Mouse (Mus musculus): ENCODE data around the gene Gm11992. TPM values are rescaled to one million over a fixed set of nuclear protein-coding genes. Genes with fewer than 3 reads are reported as not detected.

The Gm11992 gene
- total and polyA plus RNA-seq, 2 experiments from 2014 or later, result 1.8 to 2.9 TPM

DNA sequence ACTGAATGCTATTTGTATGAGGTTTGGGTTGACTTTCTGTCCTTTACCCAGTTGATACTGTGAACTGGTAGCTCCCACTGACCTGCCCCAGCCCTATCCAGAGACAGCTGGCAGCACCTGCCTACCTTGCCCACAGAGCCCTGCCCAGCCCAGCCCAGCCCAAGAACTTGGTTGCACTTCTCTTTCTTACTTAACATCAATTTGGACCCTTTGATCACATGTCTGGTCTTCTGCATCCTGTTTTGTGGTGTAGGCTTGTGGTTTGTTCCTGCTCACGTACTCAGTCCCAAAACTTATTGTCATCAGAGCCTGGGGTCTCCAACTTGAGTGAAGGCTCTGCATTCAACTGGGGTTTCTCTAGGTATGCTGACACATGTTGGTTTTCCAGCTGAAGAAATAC lies 11.6 kb downstream of the Gm11992 start:
- TF ChIP-seq CTCF (IDR thresholded peaks at IDR 0.05), result no peak
- WGBS, result 95% methylated on average over 1 of the region's 1 CpGs

DNA sequence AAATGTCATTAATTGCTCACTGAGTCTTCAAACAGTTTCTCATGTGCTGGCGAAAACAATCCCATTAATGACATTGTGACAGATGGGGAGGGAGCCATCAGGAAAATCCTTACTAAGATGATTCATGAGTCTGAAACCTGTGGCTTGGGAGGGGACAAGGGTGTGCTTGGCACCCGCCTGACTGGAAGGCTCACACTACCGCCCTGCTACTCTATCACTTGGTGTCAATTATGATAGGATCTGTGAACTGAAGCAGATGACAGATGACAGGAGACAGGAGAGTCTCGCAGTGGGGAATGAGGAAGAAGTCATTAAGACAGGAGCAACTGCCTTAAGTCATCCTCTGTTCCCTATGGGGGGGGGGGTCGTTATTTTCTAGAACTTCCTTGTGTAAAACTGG lies 12.1 kb downstream of the Gm11992 start:
- H3K27ac ChIP-seq (ENCODE audit: low read depth, low read length), result no peak overlapping the region
- TF ChIP-seq CTCF (IDR thresholded peaks at IDR 0.05), result no peak
- no peak overlapping the region for H3K4me3 ChIP-seq (ENCODE audit: low read depth, low read length)
- no peaks in the 10 kb centered on the region for H3K9me3 ChIP-seq (ENCODE audit: low read length)
- H3K4me2 ChIP-seq (ENCODE audit: low read depth, low read length, poor library complexity, severe bottlenecking), result no peak overlapping the region
- ATAC-seq (ENCODE audit: low FRiP score) (no peak), DNase-seq (ENCODE audit: low spot score) (no peak)
- H3K4me1 ChIP-seq (ENCODE audit: insufficient read depth, low read length), result no peaks in the 10 kb centered on the region
- no peaks in the 10 kb centered on the region for H3K36me3 ChIP-seq (ENCODE audit: insufficient read depth, low read length)
- H3K27me3 ChIP-seq (ENCODE audit: insufficient read depth, low read length), result no peaks in the 10 kb centered on the region
- 59% methylated on average over 5 of the region's 5 CpGs for WGBS
- no peak overlapping the region for H3K9ac ChIP-seq (replicated peaks; ENCODE audit: low read length, poor library complexity, severe bottlenecking)

More for the DNA sequence above, 11.6 kb downstream of the Gm11992 start:
- H3K9me3 ChIP-seq (ENCODE audit: low read length), result no peaks in the 10 kb centered on the region
- H3K4me2 ChIP-seq (ENCODE audit: low read depth, low read length, poor library complexity, severe bottlenecking), result no peak overlapping the region
- H3K27me3 ChIP-seq (ENCODE audit: insufficient read depth, low read length), result no peaks in the 10 kb centered on the region
- DNase-seq (ENCODE audit: low spot score), result no peak
- no peaks in the 10 kb centered on the region for H3K36me3 ChIP-seq (ENCODE audit: insufficient read depth, low read length)
- no peak overlapping the region for H3K4me3 ChIP-seq (ENCODE audit: low read depth, low read length)
- no peak for ATAC-seq (ENCODE audit: low FRiP score)
- no peak overlapping the region for H3K27ac ChIP-seq (ENCODE audit: low read depth, low read length)
- no peaks in the 10 kb centered on the region for H3K4me1 ChIP-seq (ENCODE audit: insufficient read depth, low read length)
- no peak overlapping the region for H3K9ac ChIP-seq (replicated peaks; ENCODE audit: low read length, poor library complexity, severe bottlenecking)

DNA sequence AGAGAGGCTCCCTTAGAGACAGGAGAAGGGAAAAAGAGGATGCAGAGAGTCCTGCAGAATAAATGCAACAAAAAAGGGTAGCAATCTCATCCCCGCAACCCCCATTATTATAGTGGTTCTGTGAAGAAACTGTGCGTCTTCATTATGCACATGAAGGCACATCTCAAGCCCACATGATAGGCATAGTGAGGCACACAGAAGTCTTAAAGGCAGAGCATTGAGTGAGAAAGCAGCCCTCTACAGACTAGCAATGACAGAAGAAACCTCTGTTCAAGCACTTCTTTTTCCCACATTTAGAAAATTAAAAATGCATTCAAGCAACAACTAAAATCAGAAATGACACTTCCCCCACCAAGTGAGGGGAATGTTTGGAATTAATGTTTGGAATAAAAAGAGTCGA lies 28.1 kb downstream of the Gm11992 start:
- no peaks in the 10 kb centered on the region for H3K9me3 ChIP-seq (ENCODE audit: low read length)
- H3K9ac ChIP-seq (replicated peaks; ENCODE audit: low read length, poor library complexity, severe bottlenecking), result no peak overlapping the region
- no peak overlapping the region for H3K4me3 ChIP-seq (ENCODE audit: low read depth, low read length)
- H3K36me3 ChIP-seq (ENCODE audit: insufficient read depth, low read length), result no peaks in the 10 kb centered on the region
- ATAC-seq (ENCODE audit: low FRiP score), result no peak
- H3K4me1 ChIP-seq (ENCODE audit: insufficient read depth, low read length), result no peaks in the 10 kb centered on the region
- no peaks in the 10 kb centered on the region for H3K27me3 ChIP-seq (ENCODE audit: insufficient read depth, low read length)
- DNase-seq (ENCODE audit: low spot score), result no peak
- TF ChIP-seq CTCF (IDR thresholded peaks at IDR 0.05), result no peak
- 81% methylated on average over 3 of the region's 3 CpGs for WGBS
- H3K27ac ChIP-seq (ENCODE audit: low read depth, low read length), result no peak overlapping the region
- no peak overlapping the region for H3K4me2 ChIP-seq (ENCODE audit: low read depth, low read length, poor library complexity, severe bottlenecking)

DNA sequence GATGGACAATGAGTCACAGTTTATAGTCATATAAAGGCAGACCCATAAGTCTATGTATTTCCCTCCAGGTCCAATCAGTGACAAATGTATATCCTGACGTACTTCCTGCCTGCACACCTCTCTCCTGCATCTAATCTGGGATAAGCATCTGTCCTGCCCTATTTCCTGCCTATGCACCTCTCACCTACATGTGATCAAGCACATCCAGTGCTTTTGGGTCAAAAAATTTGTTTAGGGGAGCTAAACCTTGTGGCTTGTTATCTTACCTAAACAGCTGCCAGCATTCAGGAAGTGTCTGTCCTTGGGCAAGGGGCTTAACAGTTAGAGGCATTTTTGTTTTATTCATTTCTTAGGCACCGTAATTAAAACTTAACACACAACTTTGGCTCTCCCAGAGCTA lies 64.8 kb downstream of the Gm11992 start:
- DNase-seq (ENCODE audit: low spot score), result no peak
- no peak for TF ChIP-seq CTCF (IDR thresholded peaks at IDR 0.05)
- Histone ChIP-seq H3K4me3 (ENCODE audit: low read depth, low read length) (no peak overlapping the region), H3K36me3 (ENCODE audit: insufficient read depth, low read length) (no peaks in the 10 kb centered on the region), H3K4me2 (ENCODE audit: low read depth, low read length, poor library complexity, severe bottlenecking) (no peak overlapping the region), H3K27ac (ENCODE audit: low read depth, low read length) (no peak overlapping the region), H3K27me3 (ENCODE audit: insufficient read depth, low read length) (peaks cover 19% of the 10 kb centered on the region), H3K9me3 (ENCODE audit: low read length) (no peaks in the 10 kb centered on the region), H3K9ac (replicated peaks; ENCODE audit: low read length, poor library complexity, severe bottlenecking) (no peak overlapping the region), H3K4me1 (ENCODE audit: insufficient read depth, low read length) (peaks cover 3% of the 10 kb centered on the region)
- WGBS, result 78% methylated on average over 2 of the region's 2 CpGs
- no peak for ATAC-seq (ENCODE audit: low FRiP score)

DNA sequence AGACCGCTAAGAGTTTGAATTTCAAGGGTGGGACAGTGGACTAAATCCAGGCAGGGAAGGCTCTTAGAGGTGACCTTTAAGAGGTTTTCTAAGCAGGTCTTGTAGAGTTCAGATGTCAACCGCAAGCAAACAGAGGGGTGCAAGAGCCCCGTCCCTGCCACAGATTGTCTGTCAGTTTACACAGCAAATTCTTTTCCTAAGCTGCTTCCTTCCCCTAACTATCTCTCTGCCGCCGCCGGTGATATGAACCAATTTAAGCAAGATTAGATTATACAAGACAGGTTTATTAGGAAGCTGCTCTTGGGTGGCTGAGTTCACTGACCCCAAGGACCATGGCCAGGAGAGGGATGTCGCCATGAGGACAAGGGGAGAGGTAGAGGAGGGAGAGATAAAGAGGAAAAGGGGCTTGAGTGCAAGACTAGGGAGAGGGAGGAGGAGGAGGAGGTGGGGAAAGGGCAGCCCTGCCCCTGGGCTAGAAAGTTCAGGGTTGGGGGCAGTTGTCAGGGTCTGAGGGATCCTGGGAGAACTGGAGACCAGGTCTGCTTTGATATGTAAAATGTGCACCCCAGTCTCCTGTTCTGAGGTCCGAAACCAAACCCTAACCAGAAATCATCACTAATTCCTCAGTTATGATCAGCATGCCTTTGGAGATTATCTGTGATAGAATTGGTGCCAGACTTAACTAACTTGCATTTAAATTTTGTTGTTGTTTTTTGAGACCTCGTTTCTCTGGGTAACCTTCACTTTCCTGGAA lies 67.2 kb downstream of the Gm11992 start:
- DNase-seq (ENCODE audit: low spot score), result no peak
- 26% methylated on average over 9 of the region's 9 CpGs for WGBS
- no peak for TF ChIP-seq CTCF (IDR thresholded peaks at IDR 0.05)
- Histone ChIP-seq H3K4me1 (ENCODE audit: insufficient read depth, low read length) (peaks cover 6% of the 10 kb centered on the region), H3K36me3 (ENCODE audit: insufficient read depth, low read length) (no peaks in the 10 kb centered on the region), H3K4me2 (ENCODE audit: low read depth, low read length, poor library complexity, severe bottlenecking) (no peak overlapping the region), H3K9ac (replicated peaks; ENCODE audit: low read length, poor library complexity, severe bottlenecking) (no peak overlapping the region), H3K27me3 (ENCODE audit: insufficient read depth, low read length) (peaks cover 25% of the 10 kb centered on the region), H3K4me3 (ENCODE audit: low read depth, low read length) (no peak overlapping the region), H3K9me3 (ENCODE audit: low read length) (no peaks in the 10 kb centered on the region), H3K27ac (ENCODE audit: low read depth, low read length) (no peak overlapping the region)
- ATAC-seq (ENCODE audit: low FRiP score), result no peak

DNA sequence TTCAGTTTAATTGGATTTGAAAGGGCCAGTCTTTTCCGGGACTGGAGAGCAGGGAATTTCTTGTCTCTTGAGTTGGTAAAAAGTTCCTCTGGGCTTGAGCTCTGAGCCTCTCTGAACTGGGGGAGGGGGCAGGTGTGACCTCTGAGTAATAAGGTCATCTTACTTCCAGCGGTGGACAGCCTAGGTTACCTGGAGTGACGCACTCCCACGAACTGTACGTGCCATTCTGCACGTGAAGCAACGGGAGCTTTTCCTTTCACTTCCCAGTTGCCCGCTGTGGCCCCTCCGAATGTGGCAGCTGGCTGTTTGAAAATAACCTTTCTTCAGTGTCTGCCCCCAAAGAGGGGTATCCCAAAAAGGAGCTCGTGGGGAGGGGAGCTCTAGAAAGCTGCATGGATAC lies 67.7 kb downstream of the Gm11992 start:
- no peak overlapping the region for H3K4me3 ChIP-seq (ENCODE audit: low read depth, low read length)
- no peaks in the 10 kb centered on the region for H3K9me3 ChIP-seq (ENCODE audit: low read length)
- H3K4me2 ChIP-seq (ENCODE audit: low read depth, low read length, poor library complexity, severe bottlenecking), result peak overlapping the region; percentile 29
- no peak for DNase-seq (ENCODE audit: low spot score)
- H3K27me3 ChIP-seq (ENCODE audit: insufficient read depth, low read length), result peaks cover 25% of the 10 kb centered on the region
- H3K36me3 ChIP-seq (ENCODE audit: insufficient read depth, low read length), result no peaks in the 10 kb centered on the region
- 4% methylated on average over 10 of the region's 10 CpGs for WGBS
- no peak overlapping the region for H3K27ac ChIP-seq (ENCODE audit: low read depth, low read length)
- no peak overlapping the region for H3K9ac ChIP-seq (replicated peaks; ENCODE audit: low read length, poor library complexity, severe bottlenecking)
- no peak for TF ChIP-seq CTCF (IDR thresholded peaks at IDR 0.05)
- peaks cover 6% of the 10 kb centered on the region for H3K4me1 ChIP-seq (ENCODE audit: insufficient read depth, low read length)
- ATAC-seq (ENCODE audit: low FRiP score), result no peak

Measured in midbrain, postnatal 0 days (tissue).